Mouse (Mus musculus) cerebellum, postnatal 25 days (tissue): ENCODE measurements at regions not wholly inside any gene's neighbourhood (a gene's known extent, or its start where the extent isn't known, plus 50 kb on each side); places are given as distances from the start of the nearest gene placed in this dataset.

Experiments used
- DNase-seq, 2 experiments: peaks; one replicate each; pipeline ENCODE4 v3.0.0; 2021; ENCODE audit warnings: mixed read lengths in 2 of 2

DNA sequence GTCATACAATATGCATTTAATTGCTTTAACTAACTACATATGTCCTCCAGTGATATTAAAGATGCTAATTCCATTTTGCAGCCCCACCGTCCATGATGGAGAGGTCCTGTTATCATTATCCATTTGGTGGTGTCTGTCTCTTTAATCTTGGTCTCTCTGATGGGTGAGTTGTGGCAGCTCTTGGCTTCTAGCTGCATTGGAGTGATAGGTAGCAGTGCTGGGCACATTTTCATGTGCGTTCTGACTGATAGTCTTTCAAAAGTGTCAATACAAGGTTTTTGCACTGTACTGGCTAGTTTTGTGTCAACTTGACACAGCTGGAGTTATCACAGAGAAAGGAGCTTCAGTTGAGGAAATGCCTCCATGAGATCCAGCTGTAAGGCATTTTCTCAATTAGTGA lies 67.5 kb upstream of the Six2 start:
- DNase-seq: no peak

DNA sequence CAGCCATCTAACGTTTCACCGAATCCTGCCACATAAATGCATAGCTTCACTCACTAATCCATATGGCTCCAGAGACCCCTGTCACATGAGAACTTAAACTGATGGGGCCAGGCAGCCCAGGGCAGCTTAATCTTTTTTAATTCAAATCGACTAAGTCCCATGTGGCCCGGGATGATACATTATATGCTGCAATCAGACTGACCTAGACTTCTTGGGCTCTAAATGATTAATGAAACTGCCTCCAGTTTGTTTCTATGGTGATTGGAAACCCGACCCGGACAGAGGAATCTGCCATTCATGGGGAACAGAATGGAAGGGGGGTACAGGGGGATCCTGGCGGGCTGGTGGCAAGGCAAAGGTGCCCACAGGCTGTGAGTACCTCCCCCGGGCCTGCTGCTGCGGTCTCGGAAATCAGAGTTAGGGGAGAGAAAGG lies 60.6 kb upstream of the Six2 start:
- no peak for DNase-seq

DNA sequence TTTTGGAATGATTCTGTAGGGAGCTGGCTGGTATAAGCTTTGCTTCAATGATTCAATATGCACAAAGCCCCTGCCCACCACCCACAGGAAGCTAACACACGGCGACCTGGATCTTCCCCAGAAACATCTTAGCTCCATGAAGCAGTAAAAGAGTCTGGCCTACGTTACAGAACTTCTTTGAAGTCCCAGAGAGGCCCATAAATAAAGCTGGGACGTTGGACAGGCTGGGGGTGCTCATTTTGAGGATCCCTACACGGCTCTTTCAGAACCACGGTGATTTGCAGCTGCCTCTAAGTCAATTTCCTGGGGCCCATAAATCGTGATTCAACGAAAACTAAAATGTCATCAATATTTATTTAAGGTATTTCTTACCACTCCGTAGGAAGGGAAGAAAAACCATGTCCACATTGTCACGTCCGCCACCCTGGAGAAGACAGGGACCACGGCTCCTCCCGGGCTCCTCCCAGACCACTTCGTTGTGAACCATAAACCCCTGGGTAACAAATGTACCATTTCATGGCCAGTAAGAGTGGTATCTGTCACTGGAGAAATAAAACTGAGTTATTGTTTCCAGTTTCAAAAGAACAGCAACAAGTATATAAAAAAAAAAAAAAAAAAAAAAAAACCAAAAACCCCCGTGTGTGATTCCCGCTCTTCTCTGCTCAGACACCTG lies 60.0 kb upstream of the Six2 start:
- DNase-seq: no peak
